Mouse (Mus musculus) neutrophil, adult 5-6 weeks (primary cell): ENCODE results near the gene Tom1l2. TPM values are rescaled to one million over a fixed set of nuclear protein-coding genes. Genes with fewer than 3 reads are reported as not detected.

Source experiments
- ATAC-seq: fragments of 151-379, 151-347 bp; 2 replicates; pipeline ENCODE4 v1.8.0; 2017; ENCODE audit warnings: mild to moderate bottlenecking, moderate TSS enrichment; ENCODE audit not compliant: insufficient number of reproducible peaks, poor library complexity, low FRiP score, severe bottlenecking; ENCODE audit errors: extremely low read depth
- total RNA-seq: library from RNA; stranded (forward); fragments of 200-1000 nt; gene quantifications from 2 replicates; pipeline ENCODE4 v1.2.3, GENCODE M21; 2017

Tom1l2 gene
- total RNA-seq, 1 experiment from 2014 or later: 16.3 TPM

DNA sequence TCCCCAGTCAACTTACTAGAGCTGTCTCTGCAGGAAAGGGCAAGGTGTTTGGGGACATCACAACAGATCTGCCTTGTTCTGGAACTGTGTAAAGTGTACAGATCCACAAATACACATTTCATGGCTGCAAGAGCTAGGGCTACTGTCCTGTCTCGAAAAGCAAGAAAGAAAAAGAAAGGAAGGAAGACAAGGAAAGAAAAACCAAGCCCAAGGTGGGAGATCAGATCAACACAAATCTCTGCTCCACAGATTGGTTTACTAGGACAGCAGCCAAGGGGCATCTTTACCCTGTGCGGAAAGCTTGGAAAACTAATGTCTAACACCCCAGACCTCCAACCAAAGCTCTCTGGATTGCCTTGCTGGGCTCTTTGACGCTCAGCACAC, 130.6 kb downstream of the Tom1l2 start:
- no peak for ATAC-seq

GRCm38 (mm10) chr11:60221425-60221824, 131.3 kb downstream of the Tom1l2 start:
- no peak for ATAC-seq

- ATAC-seq: peak; percentile 68
These were observed 132.4 kb downstream of the Tom1l2 start for GRCm38 (mm10) chr11:60220291-60220804.

GRCm38 (mm10) chr11:60219609-60220008, 133.1 kb downstream of the Tom1l2 start:
- ATAC-seq: no peak

- no peak for ATAC-seq
These were observed 135.2 kb downstream of the Tom1l2 start for GRCm38 (mm10) chr11:60217467-60217866.

GRCm38 (mm10) chr11:60216671-60217070, 136.0 kb downstream of the Tom1l2 start:
- ATAC-seq: no peak

DNA sequence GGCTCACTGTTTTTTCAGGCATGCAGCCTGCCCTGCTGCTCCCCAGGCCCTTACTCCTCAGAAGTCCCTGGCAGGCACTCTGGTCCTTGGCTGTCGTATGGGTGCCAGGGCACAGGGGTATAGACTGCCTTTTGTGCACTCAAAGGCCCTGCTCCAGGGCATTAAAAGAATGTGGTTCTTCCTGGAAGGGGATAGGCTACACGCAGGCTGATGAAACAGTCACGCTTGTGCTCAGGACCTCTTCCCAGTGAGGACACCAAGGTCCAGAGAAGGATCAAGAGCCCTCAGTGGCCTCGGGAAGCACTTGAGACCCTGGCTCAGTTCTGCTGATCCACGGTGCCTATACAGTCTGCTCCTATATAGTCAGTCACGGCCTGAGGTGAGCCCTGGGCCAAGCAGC, 139.4 kb downstream of the Tom1l2 start:
- ATAC-seq: no peak

DNA sequence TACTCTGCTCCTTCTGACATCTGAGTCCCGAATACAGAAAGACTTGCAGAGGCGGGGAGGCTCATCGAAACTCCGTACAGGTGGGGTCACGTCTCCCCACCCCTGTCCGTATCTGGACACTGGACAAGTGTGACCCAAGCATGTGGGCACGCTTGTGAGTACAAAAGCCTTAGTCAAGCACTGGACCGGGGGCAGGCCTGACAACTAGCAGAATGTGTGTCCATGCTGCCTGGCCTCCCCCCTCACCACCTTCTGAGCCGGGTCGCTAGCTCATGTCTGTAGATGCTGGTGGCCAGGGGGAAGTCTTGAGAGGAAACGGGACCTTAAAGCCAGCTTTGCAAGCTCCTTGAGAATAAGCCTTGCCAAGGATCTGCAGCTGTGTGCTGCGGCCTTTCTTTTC, 140.9 kb downstream of the Tom1l2 start:
- ATAC-seq: no peak

DNA sequence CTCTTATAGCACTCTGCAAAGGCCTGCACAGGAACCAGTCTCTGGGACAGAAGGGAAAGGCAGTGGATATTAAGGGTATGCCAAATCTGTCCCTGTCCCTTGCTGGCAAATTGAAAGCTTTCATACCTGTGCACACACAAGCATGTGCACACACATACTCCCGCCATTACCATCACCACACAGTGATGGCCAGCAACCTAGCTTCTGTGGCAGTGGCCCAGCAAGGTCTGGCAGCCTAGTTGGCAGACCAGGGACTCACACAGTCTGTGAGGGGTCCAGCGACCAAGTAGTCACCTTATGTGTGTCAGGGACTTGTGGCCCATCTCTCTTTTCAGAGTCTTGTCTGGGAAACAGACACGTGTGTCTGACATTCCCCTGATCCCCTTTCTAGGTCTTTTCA, 141.6 kb downstream of the Tom1l2 start:
- no peak for ATAC-seq

GRCm38 (mm10) chr11:60210305-60210724, 142.4 kb downstream of the Tom1l2 start:
- peak; percentile 77 for ATAC-seq

GRCm38 (mm10) chr11:60209933-60210249, 142.8 kb downstream of the Tom1l2 start:
- no peak for ATAC-seq

DNA sequence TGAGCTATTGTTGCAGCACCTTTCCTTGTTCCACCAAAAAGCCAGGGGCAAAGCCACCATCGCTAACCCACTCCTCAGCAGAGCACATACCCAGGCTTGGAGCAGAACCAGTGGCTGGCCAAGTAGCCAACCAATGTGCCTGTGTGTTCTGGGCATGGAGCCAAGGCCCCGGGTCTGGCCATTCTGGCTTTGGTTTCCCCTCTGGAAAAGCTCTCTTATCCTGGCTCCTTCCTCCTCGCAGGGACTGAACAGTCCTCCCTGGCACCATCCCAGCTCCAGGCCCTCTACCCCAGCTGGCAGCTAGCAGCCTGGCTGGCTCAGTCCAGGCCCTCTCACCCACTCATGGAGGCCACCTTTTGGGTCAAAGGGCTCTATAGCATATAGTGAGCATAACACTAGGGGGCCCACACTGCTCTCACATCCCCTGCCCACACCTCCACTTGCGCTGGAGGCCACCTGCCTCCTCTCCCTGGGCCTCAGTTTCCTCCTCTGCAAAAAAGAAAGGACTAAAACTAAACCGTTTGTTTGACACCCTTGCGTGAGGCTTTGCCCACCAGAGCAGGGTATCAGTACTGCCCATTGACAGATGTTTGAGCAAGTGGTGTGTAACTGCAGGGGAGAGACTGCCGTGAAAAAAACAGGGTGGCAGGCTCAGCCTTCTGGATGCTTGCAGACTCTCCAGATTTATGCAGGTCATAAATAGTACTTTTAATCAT, 143.3 kb downstream of the Tom1l2 start:
- ATAC-seq: no peak

DNA sequence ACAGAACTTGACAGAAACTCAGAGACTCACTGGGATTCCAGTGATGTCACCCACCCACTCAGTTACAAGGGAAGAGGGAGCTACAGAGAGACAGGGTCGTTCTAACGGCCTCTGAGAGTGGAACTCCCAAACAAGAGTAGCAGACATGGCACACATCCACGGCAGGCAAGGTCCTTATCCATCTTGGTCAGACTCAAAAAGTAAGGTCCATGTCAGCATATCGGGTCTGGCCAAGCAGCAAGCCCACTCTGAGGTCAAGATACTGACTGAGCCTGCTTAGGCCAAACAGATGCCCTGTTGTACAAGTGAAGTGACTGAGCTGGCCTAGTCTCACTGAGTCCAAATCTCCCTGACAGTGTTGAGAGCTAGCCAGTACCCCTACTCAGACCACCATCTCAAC, 144.0 kb downstream of the Tom1l2 start:
- no peak for ATAC-seq

DNA sequence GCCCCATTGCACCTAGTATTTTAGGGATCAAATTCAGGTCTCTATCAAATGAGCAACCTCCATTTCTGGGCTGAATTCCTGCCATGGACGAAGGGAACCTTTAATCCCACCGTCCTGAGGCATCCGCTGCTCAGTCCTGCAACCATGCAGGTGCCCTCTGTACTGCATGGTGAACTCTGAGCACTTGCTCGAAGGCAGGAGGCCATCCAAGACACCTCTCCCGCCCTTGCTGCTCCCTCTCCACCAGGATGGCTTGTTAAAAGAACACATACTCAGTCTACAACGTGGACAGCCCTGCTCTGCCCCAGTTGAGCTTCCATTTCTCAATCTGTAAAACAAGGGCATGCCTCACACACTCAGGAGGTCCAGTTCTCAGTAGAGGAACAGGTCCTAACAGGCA, 144.5 kb downstream of the Tom1l2 start:
- no peak for ATAC-seq

DNA sequence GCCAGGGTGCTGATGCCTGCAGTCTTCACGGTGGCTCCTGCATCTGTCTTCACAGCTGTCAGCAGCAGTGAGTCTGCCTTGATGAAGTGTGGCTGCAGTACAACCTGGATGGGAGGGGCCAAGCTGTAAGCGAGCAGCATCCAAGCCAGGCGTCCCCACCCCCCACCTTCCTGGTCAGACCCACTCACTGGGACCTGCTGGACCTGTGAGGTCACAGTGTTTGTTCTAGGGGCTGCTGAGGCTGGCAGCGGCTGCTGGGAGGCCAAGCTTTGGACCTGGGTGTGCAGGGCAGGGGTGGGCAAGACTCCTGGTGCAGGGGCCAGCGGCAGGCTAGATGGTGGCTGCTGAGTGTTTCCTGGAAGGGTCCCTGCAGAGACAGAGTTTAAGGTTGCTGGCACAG, 146.5 kb downstream of the Tom1l2 start:
- ATAC-seq: no peak

- no peak for ATAC-seq
These were observed 147.7 kb downstream of the Tom1l2 start for GRCm38 (mm10) chr11:60205026-60205425.

DNA sequence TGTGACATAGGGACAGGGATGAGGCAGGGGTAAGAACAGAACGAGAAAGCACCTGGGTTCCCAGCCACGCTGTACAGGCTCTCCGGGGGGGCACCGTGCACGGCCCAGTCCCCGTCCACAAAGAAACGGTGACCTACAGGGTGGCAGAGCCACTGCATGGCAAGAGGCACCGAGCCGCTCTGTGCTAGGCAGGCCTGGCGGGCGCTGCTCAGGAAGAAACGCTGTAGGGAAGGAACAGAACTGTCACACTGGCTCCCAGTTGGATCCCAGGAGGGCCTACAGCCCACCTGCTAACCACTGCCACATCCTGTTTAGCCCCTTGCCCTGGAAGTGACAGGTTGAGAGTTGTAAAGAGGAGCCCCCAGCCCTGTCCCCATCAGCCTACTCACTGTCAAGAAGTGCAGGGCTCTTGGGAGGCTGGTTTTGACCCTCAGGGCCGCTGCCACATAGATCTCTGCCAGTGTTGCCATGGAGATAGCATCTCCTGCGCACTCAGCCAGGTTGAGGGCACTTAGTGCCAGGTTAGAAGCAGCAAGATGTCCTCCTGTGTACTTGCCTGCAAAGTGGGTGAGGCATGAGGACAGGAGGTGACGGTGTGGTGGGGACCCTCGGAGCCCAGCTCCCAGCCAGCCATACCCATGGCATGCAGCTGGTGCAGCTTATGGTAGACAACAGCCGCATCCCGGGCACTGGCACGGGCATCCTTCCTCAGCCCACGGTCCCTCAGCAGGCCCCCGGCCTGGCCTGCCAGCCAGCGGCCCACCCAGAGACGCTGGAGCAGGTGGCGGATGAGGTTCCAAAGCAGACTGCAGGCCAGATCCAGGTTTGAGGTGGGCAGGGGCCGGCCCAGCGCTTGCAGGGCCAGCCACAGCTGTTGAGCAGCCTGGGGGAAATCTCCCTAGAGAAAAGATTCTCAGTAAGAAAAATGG, 149.7 kb downstream of the Tom1l2 start:
- no peak for ATAC-seq

DNA sequence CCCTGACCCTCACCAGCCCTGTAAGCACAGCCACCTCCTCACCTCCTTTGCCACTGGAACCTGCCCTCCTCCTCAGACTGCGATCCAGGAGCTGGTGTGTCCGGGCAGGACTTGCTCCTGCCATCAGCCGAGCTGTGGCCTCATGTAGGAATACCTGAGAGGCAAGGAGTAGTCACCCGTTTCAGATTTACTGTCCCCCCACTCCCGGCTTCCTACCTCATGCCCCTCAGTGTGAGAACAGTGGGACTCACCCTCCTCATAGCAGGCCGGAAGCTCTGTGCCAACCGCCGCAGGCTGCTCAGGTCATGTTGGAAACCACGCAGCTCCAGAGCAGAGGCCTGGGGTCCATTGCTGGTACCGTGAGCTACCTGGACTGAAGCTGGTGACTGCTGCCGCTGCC, 152.3 kb downstream of the Tom1l2 start:
- no peak for ATAC-seq

- peak; percentile 62 for ATAC-seq
These were observed 153.0 kb downstream of the Tom1l2 start for GRCm38 (mm10) chr11:60199702-60200184.

DNA sequence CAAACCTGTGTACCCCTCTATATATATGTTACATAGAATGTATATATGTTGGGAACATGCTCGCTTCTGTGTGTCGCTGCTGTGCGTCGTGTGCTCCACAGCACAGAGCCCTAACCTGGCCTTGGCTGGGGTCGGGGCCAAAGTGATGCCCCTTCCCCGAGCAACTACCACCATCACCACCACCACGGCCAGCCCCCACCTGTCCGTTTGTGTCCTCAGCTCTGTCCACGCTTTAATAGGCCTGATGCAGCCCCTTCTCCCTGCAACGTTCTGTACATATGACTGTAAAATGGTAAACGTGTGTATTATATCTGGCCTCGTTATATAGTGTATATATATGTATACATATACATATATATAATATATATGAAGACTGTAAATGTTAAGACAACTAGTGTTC, 154.1 kb downstream of the Tom1l2 start:
- ATAC-seq: no peak
